Mouse (Mus musculus) bone marrow macrophage, adult 2 months (primary cell): ENCODE measurements around the gene Rdh11. TPM values are rescaled to one million over a fixed set of nuclear protein-coding genes. Genes with fewer than 3 reads are reported as not detected.

Experiments
- H3K27ac ChIP-seq: 2 replicates; pipeline ENCODE4 v1.5.1; 2012; ENCODE audit warnings: low read depth, low read length; ENCODE audit not compliant: insufficient read depth
- H3K4me1 ChIP-seq: 2 replicates; pipeline ENCODE4 v1.6.1; 2012; ENCODE audit warnings: low read length; ENCODE audit not compliant: control insufficient read depth, insufficient read depth
- H3K4me3 ChIP-seq: 2 replicates; pipeline ENCODE4 v1.5.1; 2012; ENCODE audit warnings: mild to moderate bottlenecking, low read length, moderate library complexity; ENCODE audit not compliant: insufficient read depth
- CTCF ChIP-seq: IDR thresholded peaks from 2 replicates; pipeline ENCODE4 v1.5.1; 2012; ENCODE audit warnings: low read depth, mild to moderate bottlenecking, low read length, moderate library complexity
- POLR2A ChIP-seq: IDR thresholded peaks from 2 replicates; pipeline ENCODE4 v1.6.1; 2012; ENCODE audit warnings: mild to moderate bottlenecking, low read depth, low read length, borderline replicate concordance
- polyA plus RNA-seq: library from polyadenylated mRNA; stranded (reverse); fragments of >200 nt; gene quantifications from 2 replicates; pipeline ENCODE4 v1.2.4, GENCODE M21; 2012; ENCODE audit not compliant: missing spikeins, insufficient read depth, insufficient read length

Rdh11 gene
- polyA plus RNA-seq, 1 experiment = 22.7 TPM

DNA sequence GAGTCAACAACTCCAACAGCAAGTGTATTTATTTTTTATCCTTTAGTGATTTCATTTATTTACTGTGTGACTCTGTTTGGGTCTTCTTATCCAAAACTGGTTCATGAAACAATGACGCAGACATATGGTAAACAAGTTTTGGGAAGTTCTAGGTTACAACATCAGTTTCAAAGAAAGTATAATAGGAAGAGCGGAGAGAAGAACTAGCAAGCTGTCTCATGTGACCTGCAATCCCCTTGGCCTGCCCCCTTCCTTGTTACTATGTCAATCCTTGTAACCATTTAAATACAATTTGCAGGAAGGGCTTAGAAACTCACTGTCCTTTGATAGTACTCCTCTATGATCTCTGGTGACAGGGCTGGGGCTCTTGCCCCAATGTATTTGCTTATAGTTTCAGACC lies 51.3 kb downstream of the Rdh11 start:
- H3K27ac ChIP-seq = peak overlapping the region; percentile 81
- H3K4me1 ChIP-seq = peaks cover 43% of the 10 kb centered on the region
- TF ChIP-seq CTCF (no peak), POLR2A (no peak)
- no peak overlapping the region for H3K4me3 ChIP-seq

DNA sequence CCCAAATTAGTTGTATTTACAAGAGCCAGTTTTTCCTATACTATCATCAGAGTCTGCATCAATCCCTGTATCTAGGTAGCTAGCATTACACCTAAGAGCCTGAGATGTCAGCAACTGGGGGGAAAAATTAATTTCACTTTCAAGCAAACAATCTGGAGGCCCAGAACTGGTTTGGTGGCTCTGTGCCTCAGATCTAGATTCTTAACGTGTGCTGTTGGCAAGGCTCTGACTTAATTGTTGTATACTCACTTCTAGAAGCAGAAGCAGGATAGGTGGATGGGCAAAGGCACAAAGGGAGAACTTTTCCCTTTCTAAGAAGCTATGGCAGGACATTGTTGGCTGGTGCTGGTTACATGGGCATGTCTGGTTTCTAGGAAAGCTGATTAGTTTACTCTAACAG lies 52.7 kb downstream of the Rdh11 start:
- Histone ChIP-seq H3K4me3 (no peak overlapping the region), H3K4me1 (peaks cover 54% of the 10 kb centered on the region), H3K27ac (no peak overlapping the region)
- no peak for TF ChIP-seq POLR2A
- TF ChIP-seq CTCF = no peak

DNA sequence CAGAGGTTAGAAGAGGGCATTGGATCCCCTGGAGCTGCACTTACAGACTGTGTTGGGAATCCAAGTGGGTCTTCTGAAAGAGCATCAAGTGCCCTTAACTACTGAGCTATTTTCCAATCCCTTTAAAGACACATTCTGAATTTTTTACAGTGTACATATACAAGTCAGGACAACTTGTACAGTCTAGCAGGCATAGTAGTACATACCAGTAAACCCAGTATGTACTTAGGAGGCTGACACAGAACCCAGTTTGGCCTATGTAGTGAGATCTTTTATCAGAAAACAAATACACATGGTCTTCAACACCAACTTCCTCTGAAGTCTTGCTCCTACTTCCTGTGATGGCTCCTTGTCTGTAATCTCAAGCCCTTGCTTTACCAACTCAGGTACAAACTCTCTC lies 53.1 kb downstream of the Rdh11 start:
- peaks cover 52% of the 10 kb centered on the region for H3K4me1 ChIP-seq
- TF ChIP-seq CTCF = no peak
- H3K4me3 ChIP-seq = no peak overlapping the region
- H3K27ac ChIP-seq = no peak overlapping the region

DNA sequence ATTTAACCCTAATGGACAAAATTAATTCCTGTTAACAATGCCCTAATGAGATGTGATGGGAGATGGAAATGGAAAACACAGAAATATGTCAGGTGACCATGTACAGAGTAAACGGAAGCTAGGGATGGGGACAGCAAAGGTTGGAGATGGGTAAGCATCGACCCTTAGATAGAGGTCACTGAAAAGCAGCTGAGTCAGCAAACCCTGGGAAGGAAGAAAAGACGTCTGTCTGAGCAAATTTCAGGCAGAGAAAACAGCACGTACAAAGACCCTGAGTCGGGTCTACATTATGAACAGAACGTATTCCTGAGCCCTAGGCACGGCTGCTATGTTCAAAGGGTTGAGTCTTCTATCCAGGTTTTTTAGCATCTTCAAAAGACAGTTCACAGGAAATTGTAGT lies 55.1 kb downstream of the Rdh11 start:
- TF ChIP-seq CTCF (no peak), POLR2A (no peak)
- peaks cover 56% of the 10 kb centered on the region for H3K4me1 ChIP-seq
- no peak overlapping the region for H3K4me3 ChIP-seq
- H3K27ac ChIP-seq = no peak overlapping the region

DNA sequence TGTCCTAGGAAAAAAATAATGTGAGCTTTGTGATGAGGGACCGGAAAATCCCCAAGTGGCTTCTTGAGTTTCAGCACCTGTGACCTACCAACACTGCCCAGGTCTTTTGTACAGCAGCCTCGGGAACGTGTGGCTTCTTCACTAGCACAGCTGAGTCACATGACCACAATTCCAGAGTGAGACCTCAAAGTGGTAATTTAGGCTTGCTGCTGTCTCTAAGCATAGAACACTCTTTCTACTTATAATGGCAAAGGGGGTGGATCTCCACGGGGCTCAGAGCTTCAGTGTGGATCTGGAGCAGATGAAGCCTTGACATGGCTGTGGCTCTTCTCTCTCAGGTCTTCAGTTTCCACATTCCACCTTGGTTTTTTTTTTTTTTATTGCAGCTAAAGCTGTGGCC lies 57.0 kb downstream of the Rdh11 start:
- TF ChIP-seq CTCF (no peak), POLR2A (no peak)
- H3K4me3 ChIP-seq = no peak overlapping the region

DNA sequence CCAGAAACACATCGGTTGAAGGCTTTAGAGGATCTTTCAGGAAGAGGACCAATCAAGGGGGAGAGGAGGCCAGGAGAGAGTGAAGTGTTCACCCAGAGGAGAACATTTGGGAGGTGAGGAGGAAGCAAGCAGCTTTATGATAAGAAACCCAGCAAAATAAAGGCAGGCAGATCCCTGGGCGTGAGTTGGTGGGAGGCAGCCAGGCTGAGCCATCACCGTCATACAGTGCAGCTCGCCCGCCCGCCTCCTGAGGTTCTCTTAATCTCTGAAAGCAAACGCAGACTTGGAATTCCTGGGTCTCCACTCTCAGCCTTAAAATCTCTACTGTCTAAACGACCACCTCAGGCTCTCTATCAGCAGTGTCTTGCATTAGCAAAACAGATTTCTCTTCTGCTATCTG lies 57.4 kb downstream of the Rdh11 start:
- Histone ChIP-seq H3K4me3 (no peak overlapping the region), H3K27ac (no peak overlapping the region), H3K4me1 (peaks cover 51% of the 10 kb centered on the region)
- TF ChIP-seq POLR2A = no peak
- TF ChIP-seq CTCF = no peak

More for the DNA sequence above, 57.0 kb downstream of the Rdh11 start:
- Histone ChIP-seq H3K27ac (no peak overlapping the region), H3K4me1 (peaks cover 53% of the 10 kb centered on the region)

DNA sequence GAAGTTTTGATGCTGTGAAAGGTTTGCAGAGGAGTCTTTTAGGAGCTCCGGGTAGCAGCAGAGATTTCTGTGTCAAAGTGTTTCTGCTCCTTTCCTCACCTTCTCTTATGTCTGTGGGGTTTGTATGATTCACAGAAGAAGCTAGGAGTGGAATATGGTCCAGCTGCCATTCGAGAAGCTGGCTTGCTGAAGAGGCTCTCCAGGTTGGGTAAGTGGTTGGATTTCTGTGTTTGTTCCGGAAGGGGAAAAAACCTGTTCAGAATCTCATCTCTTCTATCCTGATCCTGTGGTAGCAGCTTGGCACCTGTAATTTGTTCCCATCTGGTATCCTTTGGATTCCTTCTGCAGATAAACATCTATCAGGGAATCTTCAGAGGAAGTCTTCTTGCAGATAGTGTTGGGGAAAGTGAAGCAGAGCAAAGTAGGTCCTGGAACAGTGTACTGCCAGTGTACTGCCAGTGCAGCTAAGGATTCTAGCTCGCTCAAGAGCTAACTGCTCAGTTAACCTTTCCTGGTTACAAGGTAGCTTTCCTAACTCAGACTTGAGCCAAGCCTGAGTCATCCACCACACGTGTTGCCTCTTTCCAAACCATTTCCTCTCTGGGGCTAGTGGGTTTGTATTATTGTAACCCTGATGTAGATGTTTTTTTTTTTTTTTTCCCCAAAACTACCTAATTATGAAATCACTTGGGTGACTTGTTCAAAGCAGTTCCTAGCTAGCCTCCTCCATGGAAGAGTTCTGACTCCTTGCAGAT lies 60.2 kb downstream of the Rdh11 start:
- peak overlapping the region; percentile 53 for H3K4me3 ChIP-seq
- no peak overlapping the region for H3K27ac ChIP-seq
- H3K4me1 ChIP-seq = peaks cover 30% of the 10 kb centered on the region
- TF ChIP-seq CTCF (no peak), POLR2A (no peak)

DNA sequence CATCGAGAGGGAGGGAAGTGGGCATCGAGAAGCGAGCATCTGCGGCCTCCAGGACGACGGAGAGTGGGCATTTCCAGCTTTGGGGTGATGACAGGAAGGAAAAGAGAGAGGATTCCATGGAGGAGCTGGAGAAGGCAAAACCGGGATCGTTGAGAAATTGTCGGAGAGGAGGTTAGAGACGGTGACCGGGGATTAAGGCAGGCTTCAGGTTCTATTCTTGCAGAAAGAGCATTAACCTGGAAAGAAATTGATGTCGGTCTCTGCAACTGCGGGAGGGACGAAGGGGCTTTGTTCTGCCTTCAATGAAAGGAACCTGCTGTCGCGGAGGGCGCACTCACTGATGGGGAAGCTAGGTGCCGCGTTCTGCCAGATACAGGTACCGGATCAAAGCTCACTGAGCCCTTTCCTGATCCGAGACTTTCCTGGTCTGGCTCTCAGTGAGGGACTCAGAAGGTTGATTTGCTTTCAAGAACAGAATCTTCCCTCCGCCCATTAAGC lies 60.9 kb downstream of the Rdh11 start:
- TF ChIP-seq CTCF (no peak), POLR2A (no peak)
- Histone ChIP-seq H3K4me3 (peak overlapping the region; percentile 53), H3K27ac (no peak overlapping the region), H3K4me1 (peaks cover 27% of the 10 kb centered on the region)

DNA sequence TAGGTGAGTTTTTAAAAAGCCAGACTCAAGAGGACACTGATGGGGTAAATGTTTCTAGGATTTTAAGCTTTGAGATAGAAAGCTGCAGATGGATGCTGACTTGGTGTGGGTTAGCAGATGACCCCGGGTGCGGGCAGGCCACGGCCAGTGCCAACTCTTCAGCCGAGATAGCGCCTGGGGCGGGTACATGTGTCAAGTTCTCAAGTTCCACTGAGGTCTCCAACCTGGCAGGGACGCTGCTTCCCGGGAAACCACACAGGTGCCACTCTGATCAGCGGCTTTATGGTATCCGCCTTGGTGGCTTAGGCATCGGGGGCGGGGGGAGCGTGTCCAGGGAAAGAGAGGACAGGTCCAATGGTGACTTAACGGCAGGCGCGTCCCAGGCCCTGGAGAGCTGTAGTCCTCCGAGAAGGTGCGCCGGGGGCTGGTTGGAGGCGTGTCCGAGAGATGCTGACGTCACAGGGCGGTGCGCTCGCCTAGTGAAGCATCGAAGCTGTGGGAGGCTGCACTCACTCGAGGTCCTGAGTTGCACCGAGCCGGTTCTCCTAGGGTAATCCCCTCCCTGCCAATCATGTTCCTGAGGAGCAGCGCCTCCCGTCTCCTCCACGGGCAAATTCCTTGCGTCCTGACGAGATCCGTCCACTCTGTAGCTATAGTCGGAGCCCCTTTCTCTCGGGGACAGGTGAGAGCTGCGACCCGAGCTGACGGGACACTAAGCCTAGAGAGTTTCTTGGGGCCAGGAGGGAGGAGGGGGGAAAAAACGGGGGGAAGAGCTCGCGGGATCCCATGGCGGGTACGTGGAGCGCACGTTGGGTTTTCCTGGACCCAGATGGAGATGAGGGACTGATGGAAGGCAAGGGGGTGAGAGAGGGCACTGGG lies 61.6 kb downstream of the Rdh11 start, which contains the start of gene Arg2:
Arg2 (plus strand) TSS at position 479 of the 879 bp plus-strand sequence.
- Histone ChIP-seq H3K4me3 (peak within 1 kb of the TSS; percentile 53), H3K27ac (no peak within 1 kb of the TSS), H3K4me1 (peaks cover 23% of the 10 kb centered on the region)
- TF ChIP-seq CTCF = no peak
- no peak for TF ChIP-seq POLR2A

Other genes starting within 250 kb of the Rdh11 start
- 47.9 and 60.9 TPM in 2 replicates for gene Tmem229b, start 184.7 kb downstream of the Rdh11 start, polyA plus RNA-seq
- 0.17 and 0.25 TPM in 2 replicates for gene Plekhh1, start 163.1 kb downstream of the Rdh11 start, polyA plus RNA-seq
- 13.3 and 15.9 TPM in 2 replicates for gene Pigh, start 102.6 kb downstream of the Rdh11 start, polyA plus RNA-seq
- 0.90 and 1.5 TPM in 2 replicates for gene Arg2, start 61.5 kb downstream of the Rdh11 start, polyA plus RNA-seq
- gene Vti1b, start 19.6 kb downstream of the Rdh11 start, polyA plus RNA-seq = 77.7 and 94.5 TPM in 2 replicates
- 0.98 and 0.99 TPM in 2 replicates for gene Rdh12, start 16.6 kb upstream of the Rdh11 start, polyA plus RNA-seq
- gene Zfyve26, start 104.0 kb upstream of the Rdh11 start, polyA plus RNA-seq = 30.8 and 38.8 TPM in 2 replicates
- gene Rad51b, start 105.0 kb upstream of the Rdh11 start, polyA plus RNA-seq = 1.3 and 2.8 TPM in 2 replicates